Mouse (Mus musculus) liver, postnatal 0 days (tissue): ENCODE data around the gene Tmem145. TPM values are rescaled to one million over a fixed set of nuclear protein-coding genes. Genes with fewer than 3 reads are reported as not detected.

Experiments used
- ATAC-seq: fragments of 200-750 bp; cut with Nextera tagmentation; 2 replicates; pipeline ENCODE4 v1.8.0; 2017; ENCODE audit warnings: mild to moderate bottlenecking, moderate library complexity
- DNase-seq: peaks from one replicate; pipeline ENCODE4 v3.0.0-alpha.2; 2016
- H3K27ac ChIP-seq: fragments of 300-500 bp; sonication (generic); 2 replicates; pipeline ENCODE4 v1.5.1; 2014; ENCODE audit warnings: antibody characterized with exemption, moderate library complexity, mild to moderate bottlenecking, low read depth
- H3K27me3 ChIP-seq: fragments of 300-500 bp; sonication (generic); 2 replicates; pipeline ENCODE4 v1.6.1; 2014; ENCODE audit warnings: low read length, control low read depth, mixed read lengths; ENCODE audit not compliant: insufficient read depth
- H3K36me3 ChIP-seq: fragments of 300-500 bp; sonication (generic); replicated peaks from 2 replicates; pipeline ENCODE4 v1.6.1; 2014; ENCODE audit warnings: mild to moderate bottlenecking, control low read depth, low read length, moderate library complexity, mixed read lengths; ENCODE audit not compliant: insufficient read depth
- H3K4me1 ChIP-seq: fragments of 300-500 bp; sonication (generic); 2 replicates; pipeline ENCODE4 v1.6.1; 2014; ENCODE audit warnings: antibody characterized with exemption, mild to moderate bottlenecking, control low read depth; ENCODE audit not compliant: insufficient read depth
- H3K4me2 ChIP-seq: fragments of 300-500 bp; sonication (generic); 2 replicates; pipeline ENCODE4 v1.6.1; 2014; ENCODE audit warnings: low read depth, mild to moderate bottlenecking, low read length, moderate library complexity, mixed read lengths
- H3K4me3 ChIP-seq: fragments of 300-500 bp; sonication (generic); 2 replicates; pipeline ENCODE4 v1.5.1; 2014; ENCODE audit warnings: low read depth, low read length
- H3K9ac ChIP-seq: fragments of 300-500 bp; sonication (generic); replicated peaks from 2 replicates; pipeline ENCODE4 v1.6.1; 2014; ENCODE audit warnings: mild to moderate bottlenecking, moderate library complexity
- H3K9me3 ChIP-seq: fragments of 300-500 bp; sonication (generic); 2 replicates; pipeline ENCODE4 v1.6.1; 2016; ENCODE audit warnings: mild to moderate bottlenecking, control low read depth, low read length, mixed read lengths
- CTCF ChIP-seq: sonication (generic); IDR thresholded peaks from 2 replicates; pipeline ENCODE4 v1.5.1; 2016; ENCODE audit warnings: antibody characterized with exemption, low read depth
- EP300 ChIP-seq: IDR thresholded peaks from 2 replicates; pipeline ENCODE4 v1.6.1; 2016; ENCODE audit warnings: antibody characterized with exemption, low read depth, mild to moderate bottlenecking
- WGBS: fragments of 180-500 bp; shearing (Covaris S2); extraction: QIAGEN DNeasy Blood & Tissue Kit; methylation state at CpG from one replicate; pipeline ENCODE4 v1.1.7; 2014; ENCODE audit not compliant: insufficient replicate concordance; 5-methylcytosine and 5-hydroxymethylcytosine counted together
- polyA plus RNA-seq: library from polyadenylated mRNA; unstranded; fragments of >200 nt; fragmentation: Nextera tagmentation; extraction: Ambion mirVana; gene quantifications from 2 replicates; pipeline ENCODE4 v1.2.1, GENCODE M21; 2015

The Tmem145 gene
- polyA plus RNA-seq, 1 experiment from 2014 or later = not detected

DNA sequence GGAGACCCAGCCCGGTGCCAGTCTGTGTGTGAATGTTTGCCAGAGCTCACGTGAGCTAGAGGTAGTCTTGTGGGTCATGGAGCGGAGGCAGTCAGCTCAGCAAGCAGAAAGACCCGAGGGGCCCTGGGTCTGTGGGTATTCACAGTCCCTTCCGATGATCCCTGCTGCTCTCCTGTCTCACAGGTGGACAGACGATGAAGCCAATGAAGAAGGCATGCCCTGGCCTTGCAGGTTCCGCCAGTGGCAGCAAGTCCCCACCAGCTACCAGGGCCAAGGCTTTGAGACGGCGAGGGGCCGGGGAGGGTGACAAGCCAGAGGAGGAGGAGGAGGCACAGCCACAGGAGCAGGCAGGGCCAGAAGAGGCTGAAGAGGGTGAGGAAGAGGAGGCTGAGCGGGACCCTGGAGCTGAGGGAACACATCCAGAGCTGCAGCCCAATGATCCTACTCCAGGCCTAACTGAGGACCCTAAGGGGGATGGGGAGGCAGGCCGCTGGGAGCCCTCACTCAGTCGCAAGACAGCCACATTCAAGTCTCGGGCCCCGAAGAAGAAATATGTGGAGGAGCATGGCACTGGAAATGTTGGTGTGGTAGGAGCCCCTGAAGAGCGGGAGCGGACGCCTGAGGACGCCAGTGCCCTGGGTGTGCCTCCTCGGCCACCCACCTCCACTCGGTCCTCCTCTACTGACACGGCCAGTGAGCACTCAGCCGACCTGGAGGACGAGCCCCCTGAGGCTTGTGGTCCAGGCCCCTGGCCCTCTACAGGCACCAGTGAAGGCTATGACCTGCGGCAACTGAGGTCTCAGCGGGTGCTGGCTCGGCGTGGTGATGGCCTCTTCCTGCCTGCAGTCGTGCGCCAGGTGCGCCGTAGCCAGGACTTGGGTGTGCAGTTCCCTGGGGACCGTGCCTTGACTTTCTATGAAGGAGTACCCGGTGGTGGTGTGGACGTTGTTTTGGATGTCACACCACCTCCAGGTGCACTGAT, 35.0 kb upstream of the Tmem145 start:
- peak; percentile 26 for DNase-seq
- no peaks in the 10 kb centered on the region for H3K9me3 ChIP-seq
- H3K27ac ChIP-seq = no peak overlapping the region
- ATAC-seq = no peak
- TF ChIP-seq EP300 = no peak
- TF ChIP-seq CTCF = no peak
- H3K36me3 ChIP-seq = peaks cover 20% of the 10 kb centered on the region
- WGBS = 91% methylated on average over 28 of the region's 35 CpGs
- H3K4me1 ChIP-seq = peaks cover 52% of the 10 kb centered on the region
- H3K4me2 ChIP-seq = no peak overlapping the region
- H3K9ac ChIP-seq = no peak overlapping the region
- no peaks in the 10 kb centered on the region for H3K27me3 ChIP-seq
- H3K4me3 ChIP-seq = no peak overlapping the region

DNA sequence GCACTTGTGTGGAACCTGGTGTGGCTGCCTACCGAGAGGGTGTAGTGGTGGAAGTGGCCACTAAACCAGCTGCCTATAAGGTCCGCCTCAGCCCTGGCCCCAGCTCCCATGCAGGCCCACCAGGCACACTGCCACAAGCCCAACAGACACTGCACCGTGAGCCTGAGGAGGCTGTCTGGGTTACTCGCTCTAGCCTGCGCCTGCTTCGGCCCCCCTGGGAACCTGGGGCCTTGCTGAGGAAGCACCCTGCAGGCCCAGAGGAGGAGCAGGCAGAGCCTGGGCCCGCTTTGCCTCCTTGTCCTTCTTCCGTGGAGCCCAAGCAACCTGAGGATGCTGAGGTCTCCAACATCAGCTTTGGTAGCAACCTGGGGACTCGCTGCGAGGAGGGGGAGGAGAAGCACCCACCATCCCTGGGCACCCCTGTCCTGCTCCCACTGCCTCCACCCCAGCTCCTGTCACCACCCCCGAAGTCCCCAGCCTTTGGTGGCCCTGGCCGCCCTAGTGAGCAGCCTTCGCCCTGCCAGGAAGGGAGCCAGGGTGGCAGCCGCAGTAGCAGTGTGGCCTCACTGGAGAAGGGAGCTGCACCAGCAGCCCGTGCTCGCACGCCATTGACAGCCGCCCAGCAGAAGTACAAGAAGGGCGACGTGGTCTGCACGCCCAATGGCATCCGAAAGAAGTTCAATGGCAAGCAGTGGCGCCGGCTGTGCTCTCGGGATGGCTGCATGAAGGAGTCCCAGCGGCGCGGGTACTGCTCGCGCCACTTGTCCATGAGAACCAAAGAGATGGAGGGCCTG, 34.1 kb upstream of the Tmem145 start:
- WGBS = 95% methylated on average over 28 of the region's 30 CpGs
- no peaks in the 10 kb centered on the region for H3K27me3 ChIP-seq
- peaks cover 20% of the 10 kb centered on the region for H3K36me3 ChIP-seq
- no peaks in the 10 kb centered on the region for H3K9me3 ChIP-seq
- H3K27ac ChIP-seq = no peak overlapping the region
- peak; percentile 15 for DNase-seq
- no peak overlapping the region for H3K9ac ChIP-seq
- H3K4me2 ChIP-seq = no peak overlapping the region
- no peak for ATAC-seq
- TF ChIP-seq CTCF (no peak), EP300 (no peak)
- H3K4me3 ChIP-seq = no peak overlapping the region
- H3K4me1 ChIP-seq = peaks cover 48% of the 10 kb centered on the region

DNA sequence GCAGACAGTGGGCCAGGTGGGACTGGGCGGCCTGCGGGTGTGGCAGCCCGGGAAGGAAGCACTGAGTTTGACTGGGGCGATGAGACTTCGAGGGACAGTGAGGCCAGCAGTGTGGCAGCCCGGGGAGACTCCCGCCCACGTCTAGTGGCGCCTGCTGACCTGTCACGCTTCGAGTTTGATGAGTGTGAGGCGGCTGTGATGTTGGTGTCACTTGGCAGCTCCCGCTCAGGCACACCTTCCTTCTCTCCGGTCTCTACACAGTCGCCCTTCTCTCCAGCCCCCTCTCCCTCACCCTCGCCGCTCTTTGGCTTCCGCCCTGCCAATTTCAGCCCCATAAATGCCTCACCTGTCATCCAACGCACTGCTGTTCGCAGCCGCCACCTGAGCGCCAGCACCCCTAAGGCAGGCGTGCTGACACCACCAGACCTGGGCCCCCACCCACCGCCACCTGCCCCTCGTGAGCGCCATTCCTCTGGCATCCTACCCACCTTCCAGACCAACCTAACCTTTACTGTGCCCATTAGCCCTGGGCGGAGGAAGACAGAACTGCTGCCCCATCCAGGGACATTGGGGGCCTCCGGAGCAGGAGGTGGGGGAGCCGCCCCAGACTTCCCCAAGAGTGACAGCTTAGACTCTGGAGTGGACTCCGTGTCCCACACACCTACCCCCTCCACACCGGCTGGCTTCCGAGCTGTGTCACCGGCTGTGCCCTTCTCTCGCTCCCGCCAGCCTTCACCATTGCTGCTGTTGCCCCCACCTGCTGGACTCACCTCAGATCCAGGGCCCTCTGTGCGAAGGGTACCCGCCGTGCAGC, 33.3 kb upstream of the Tmem145 start:
- WGBS = 92% methylated on average over 36 of the region's 38 CpGs
- H3K36me3 ChIP-seq = peaks cover 20% of the 10 kb centered on the region
- H3K9me3 ChIP-seq = no peaks in the 10 kb centered on the region
- ATAC-seq (no peak), DNase-seq (no peak)
- H3K4me2 ChIP-seq = peak overlapping the region; percentile 26; the same call in 1 of the 2 replicates
- H3K4me3 ChIP-seq = no peak overlapping the region
- peaks cover 49% of the 10 kb centered on the region for H3K4me1 ChIP-seq
- H3K27me3 ChIP-seq = no peaks in the 10 kb centered on the region
- no peak overlapping the region for H3K9ac ChIP-seq
- no peak for TF ChIP-seq EP300
- TF ChIP-seq CTCF = no peak
- no peak overlapping the region for H3K27ac ChIP-seq

DNA sequence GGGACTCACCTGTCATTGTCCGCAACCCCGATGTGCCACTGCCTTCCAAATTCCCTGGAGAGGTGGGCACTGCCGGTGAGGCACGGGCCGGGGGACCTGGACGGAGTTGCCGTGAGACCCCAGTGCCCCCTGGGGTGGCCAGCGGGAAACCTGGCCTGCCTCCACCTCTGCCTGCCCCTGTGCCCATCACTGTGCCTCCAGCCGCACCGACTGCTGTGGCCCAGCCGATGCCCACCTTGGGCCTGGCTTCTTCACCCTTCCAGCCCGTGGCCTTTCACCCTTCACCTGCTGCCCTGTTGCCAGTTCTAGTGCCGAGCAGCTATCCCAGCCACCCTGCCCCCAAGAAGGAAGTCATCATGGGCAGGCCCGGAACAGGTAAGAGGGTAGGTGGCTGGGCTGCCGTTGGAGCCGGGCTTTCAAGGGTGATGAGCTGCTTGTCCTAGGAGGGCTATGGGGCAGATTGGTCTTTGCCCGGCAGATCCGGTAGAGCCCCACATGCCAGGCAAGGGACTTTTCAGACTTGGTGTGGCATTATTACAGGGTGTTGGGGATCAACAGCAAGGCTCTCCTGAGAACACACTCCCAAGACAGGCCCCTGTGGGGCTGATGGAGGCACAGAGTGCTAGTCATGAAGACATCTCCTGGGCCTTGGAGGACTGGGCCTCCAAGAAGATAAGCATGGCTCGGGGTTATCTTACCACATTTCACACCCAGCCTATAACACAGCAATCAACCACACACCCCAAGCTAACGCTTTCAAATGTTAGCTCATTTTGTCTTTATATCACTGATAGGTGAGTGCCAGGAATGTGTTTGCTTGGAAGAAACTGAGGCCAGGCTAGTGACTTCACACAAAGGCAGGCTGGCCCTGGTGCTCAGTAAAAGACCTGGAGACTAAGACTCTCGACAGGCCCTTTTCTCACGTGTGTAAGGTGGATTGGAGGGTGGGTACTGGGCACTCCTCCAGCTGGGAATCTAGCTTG, 32.4 kb upstream of the Tmem145 start:
- no peak overlapping the region for H3K4me3 ChIP-seq
- peak overlapping the region; percentile 36 for H3K9ac ChIP-seq
- H3K4me2 ChIP-seq = peak overlapping the region; percentile 26
- TF ChIP-seq CTCF = no peak
- TF ChIP-seq EP300 = peak; percentile 70
- H3K4me1 ChIP-seq = peaks cover 57% of the 10 kb centered on the region
- DNase-seq = peak; percentile 26
- H3K27me3 ChIP-seq = no peaks in the 10 kb centered on the region
- 75% methylated on average over 22 of the region's 22 CpGs for WGBS
- ATAC-seq = peak; percentile 40
- peak overlapping the region; percentile 52 for H3K27ac ChIP-seq
- H3K9me3 ChIP-seq = no peaks in the 10 kb centered on the region
- H3K36me3 ChIP-seq = peaks cover 20% of the 10 kb centered on the region

DNA sequence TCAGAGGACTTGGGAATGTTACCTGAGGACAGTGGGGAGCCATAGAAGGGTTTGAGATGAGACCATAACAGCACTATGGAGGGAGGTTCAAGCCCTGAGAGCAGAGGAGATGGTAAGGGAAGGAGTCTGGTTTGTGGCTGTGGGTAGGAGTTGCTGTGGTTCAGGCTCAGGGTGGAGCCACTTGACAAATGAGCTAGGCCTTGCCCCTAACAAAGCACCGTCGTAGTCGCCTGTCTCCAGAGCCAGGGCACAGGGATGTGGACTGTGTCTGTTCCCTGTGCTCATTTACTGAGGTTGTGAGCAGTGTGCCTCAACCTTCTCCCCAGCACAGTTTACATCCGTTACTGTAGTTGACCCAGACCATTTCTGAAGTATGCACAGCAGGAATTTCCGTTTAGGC, 31.3 kb upstream of the Tmem145 start:
- peak overlapping the region; percentile 52 for H3K27ac ChIP-seq
- no peak for ATAC-seq
- peak; percentile 21 for DNase-seq

More for the DNA sequence above, 31.3 kb upstream of the Tmem145 start:
- Histone ChIP-seq H3K9me3 (no peaks in the 10 kb centered on the region), H3K4me1 (peaks cover 52% of the 10 kb centered on the region), H3K27me3 (no peaks in the 10 kb centered on the region), H3K36me3 (peaks cover 20% of the 10 kb centered on the region), H3K4me2 (peak overlapping the region; percentile 41), H3K4me3 (no peak overlapping the region), H3K9ac (peak overlapping the region; percentile 36)
- 51% methylated on average over 5 of the region's 5 CpGs for WGBS
- no peak for TF ChIP-seq EP300
